Mouse (Mus musculus) left cerebral cortex, postnatal 10 days (tissue): ENCODE results near the gene Etfb. TPM values are rescaled to one million over a fixed set of nuclear protein-coding genes. Genes with fewer than 3 reads are reported as not detected.

ENCODE experiments used
- DNase-seq, 2 experiments: peaks; one replicate each; pipeline ENCODE4 v3.0.0; 2021 to 2022; ENCODE audit warnings: low spot score in 2 of 2, mixed read lengths in 1 of 2; ENCODE audit errors: extremely low spot score in 1 of 2
- intact Hi-C: fragments of 180-260 bp; cut with DNase I; formaldehyde crosslinking; loops from one replicate; pipeline ENCODE4 v1.15.1; 2025
- microRNA-seq: library from miRNA; unstranded; fragments of <30 nt; microRNA quantifications from one replicate; pipeline ENCODE4 v1.2.0, GENCODE M21; 2022
- total RNA-seq, 2 experiments: library from RNA; stranded (reverse); gene quantifications; 2 replicates each; pipeline ENCODE4 v1.2.3; 2021

The Etfb gene
- total RNA-seq, 2 experiments from 2014 or later = 52.2 to 55.8 TPM

- DNase-seq = no peak
- intact Hi-C loops = no loop called here
Measured at GRCm38 (mm10) chr7:43483236-43483635, 39.4 kb downstream of the Etfb start.

GRCm38 (mm10) chr7:43488646-43489045 is 44.8 kb downstream of the Etfb start:
- intact Hi-C loops = no loop called here
- DNase-seq = peak in 1 of 2 experiments; percentile 65

- peak in 1 of 2 experiments; percentile 58 for DNase-seq
- intact Hi-C loops = loop anchor here (10.0 kb wide), 1 partner anchor 205 kb away; no protein-coding TSS in a partner anchor
Measured at GRCm38 (mm10) chr7:43489631-43490125, 45.8 kb downstream of the Etfb start, which contains the start of gene Iglon5. Iglon5 (minus strand) TSS chr7:43490075.

- peak; percentile 60 to 91 for DNase-seq
- intact Hi-C loops = loop anchor here (10.0 kb wide), 1 partner anchor 205 kb away; no protein-coding TSS in a partner anchor
Measured at GRCm38 (mm10) chr7:43490182-43490584, 46.3 kb downstream of the Etfb start.

- intact Hi-C loops = loop anchor here (10.0 kb wide), 1 partner anchor 206 kb away; no protein-coding TSS in a partner anchor
Measured at GRCm38 (mm10) chr7:43490861-43491260, 47.0 kb downstream of the Etfb start.

GRCm38 (mm10) chr7:43495343-43496021 is 51.6 kb downstream of the Etfb start:
- intact Hi-C loops = loop anchor here (1.0 to 10.0 kb wide), 2 partner anchors 72 to 211 kb away; no protein-coding TSS in a partner anchor
- DNase-seq = peak in 1 of 2 experiments; percentile 74

More at GRCm38 (mm10) chr7:43490861-43491260, 47.0 kb downstream of the Etfb start:
- no peak for DNase-seq

Small RNAs within 50 kb of the gene (microRNA-seq; reads per million reads assigned to microRNA genes)
- 2.0 reads per million for gene Mir7051

Other genes starting within 250 kb of the Etfb start
- 10 to 100 TPM; 19.3 to 20.7 TPM for gene Zfp715, start 130.8 kb upstream of the Etfb start, total RNA-seq
- gene Siglecf, start 92.7 kb upstream of the Etfb start, total RNA-seq = under 1 TPM; 0.26 to 0.45 TPM
- under 1 TPM; 0.09 to 0.14 TPM for gene Siglecg, start 35.9 kb upstream of the Etfb start, total RNA-seq
- gene Lim2, start 16.4 kb upstream of the Etfb start, total RNA-seq = not detected
- not detected for gene Nkg7, start 7.0 kb upstream of the Etfb start, total RNA-seq
- not detected for gene Cldnd2, start 3.3 kb upstream of the Etfb start, total RNA-seq
- gene Gm45233, start within 50 bp of the Etfb start, total RNA-seq = 1 to 10 TPM in 1 of 2 experiments, under 1 TPM in 1; 0.79 to 1.4 TPM
- gene Vsig10l, start 19.1 kb downstream of the Etfb start, total RNA-seq = 1 to 10 TPM; 4.4 TPM
- gene Iglon5, start 46.0 kb downstream of the Etfb start, total RNA-seq = 10 to 100 TPM; 46.4 to 47.7 TPM
- not detected for gene 4931406B18Rik, start 61.9 kb downstream of the Etfb start, total RNA-seq
- gene Cd33, start 100.3 kb downstream of the Etfb start, total RNA-seq = 1 to 10 TPM; 6.3 to 6.7 TPM
- gene Zfp658, start 118.2 kb downstream of the Etfb start, total RNA-seq = 1 to 10 TPM; 5.1 to 5.8 TPM
- gene Zfp719, start 135.5 kb downstream of the Etfb start, total RNA-seq = 10 to 100 TPM; 17.1 to 26.4 TPM
- not detected for gene Zfp819, start 163.1 kb downstream of the Etfb start, total RNA-seq
- gene Ceacam18, start 190.6 kb downstream of the Etfb start, total RNA-seq = under 1 TPM in 1 of 2 experiments, not detected in 1; 0.18 TPM
- gene Siglece, start 216.1 kb downstream of the Etfb start, total RNA-seq = 1 to 10 TPM; 1.1 TPM
- 10 to 100 TPM; 12.4 TPM for gene Ctu1, start 227.9 kb downstream of the Etfb start, total RNA-seq
- gene Klk14, start 246.3 kb downstream of the Etfb start, total RNA-seq = not detected